Mouse (Mus musculus): ENCODE measurements at regions not wholly inside any gene's neighbourhood (a gene's known extent, or its start where the extent isn't known, plus 50 kb on each side); places are given as distances from the start of the nearest gene placed in this dataset.

GRCm38 (mm10) chr16:93072156-93072555, 246.2 kb upstream of the Runx1 start:
- no peak for TF ChIP-seq CTCF (conservative IDR thresholded peaks at IDR 0.05; ENCODE audit: insufficient read depth, insufficient read length, low read depth, low read length)
- TF ChIP-seq POLR2A (IDR thresholded peaks at IDR 0.05; ENCODE audit: low read depth, low read length): no peak

All from kidney, adult 2 months (tissue).